Mouse (Mus musculus) mouse embryonic stem cell (cell line): ENCODE measurements around the gene Impdh2.

Experiments used
- in situ Hi-C, 2 experiments: fragments of 300-500 bp; cut with MboI; formaldehyde crosslinking; loops; 1 replicate in 1 of 2; 3 replicates in 1 of 2; pipeline ENCODE4 v1.14.3; 2019 to 2020; ENCODE audit warnings: low sequenced_read_pairs in 2 of 2, low pct_unique_long_range_greater_than_20kb in 1 of 2, mixed read lengths in 1 of 2; ENCODE audit not compliant: unreplicated experiment in 1 of 2

The Impdh2 gene

GRCm38 (mm10) chr9:108567931-108568419 lies 7.9 kb downstream of the Impdh2 start:
- in situ Hi-C loops, result no loop called here

- in situ Hi-C loops, result no loop called here
Observed at GRCm38 (mm10) chr9:108568511-108568921, 8.4 kb downstream of the Impdh2 start.

DNA sequence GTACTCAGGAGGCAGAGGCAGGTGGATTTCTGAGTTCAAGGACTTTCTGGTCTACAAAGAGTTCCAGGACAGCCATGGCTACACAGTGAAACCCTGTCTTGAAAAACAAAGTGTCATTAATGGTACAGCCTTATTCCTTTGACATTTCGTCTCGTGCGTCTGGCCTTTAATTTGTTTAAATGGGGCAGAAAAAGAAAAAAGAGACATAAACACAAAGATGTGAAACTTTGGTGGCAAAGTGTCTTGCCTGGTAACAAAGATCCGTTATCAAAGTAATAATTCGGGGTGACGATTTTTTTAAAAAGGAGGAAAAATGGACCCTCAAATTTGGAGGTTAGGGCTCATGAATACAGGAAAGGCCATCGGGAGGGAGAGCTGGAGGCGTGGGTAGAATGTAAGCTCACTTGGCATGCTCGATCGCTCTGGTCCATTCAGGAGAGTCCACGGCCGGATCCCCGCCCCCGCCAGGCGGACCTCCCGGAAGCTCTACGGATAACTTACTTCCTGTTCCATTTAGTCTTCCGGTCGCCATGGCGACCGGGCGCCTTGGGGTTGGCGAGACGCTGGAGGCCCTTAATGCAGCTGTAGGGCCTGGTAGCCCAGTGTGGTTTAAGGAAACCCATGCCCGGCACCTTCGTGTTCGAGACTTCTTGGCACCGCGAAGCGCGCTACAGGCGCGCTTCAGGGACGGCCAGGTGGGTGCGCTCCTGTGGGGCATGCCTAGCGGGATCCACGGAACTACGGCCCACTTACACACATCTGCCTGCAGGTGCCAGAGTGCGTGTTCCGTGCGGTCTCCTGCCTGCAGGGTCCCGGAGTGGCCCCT lies 9.5 kb downstream of the Impdh2 start, which contains the start of gene Dalrd3:
Gene Dalrd3 (plus strand): TSS at position 506 of the 826 bp plus-strand sequence.
- in situ Hi-C loops, result no loop called here

DNA sequence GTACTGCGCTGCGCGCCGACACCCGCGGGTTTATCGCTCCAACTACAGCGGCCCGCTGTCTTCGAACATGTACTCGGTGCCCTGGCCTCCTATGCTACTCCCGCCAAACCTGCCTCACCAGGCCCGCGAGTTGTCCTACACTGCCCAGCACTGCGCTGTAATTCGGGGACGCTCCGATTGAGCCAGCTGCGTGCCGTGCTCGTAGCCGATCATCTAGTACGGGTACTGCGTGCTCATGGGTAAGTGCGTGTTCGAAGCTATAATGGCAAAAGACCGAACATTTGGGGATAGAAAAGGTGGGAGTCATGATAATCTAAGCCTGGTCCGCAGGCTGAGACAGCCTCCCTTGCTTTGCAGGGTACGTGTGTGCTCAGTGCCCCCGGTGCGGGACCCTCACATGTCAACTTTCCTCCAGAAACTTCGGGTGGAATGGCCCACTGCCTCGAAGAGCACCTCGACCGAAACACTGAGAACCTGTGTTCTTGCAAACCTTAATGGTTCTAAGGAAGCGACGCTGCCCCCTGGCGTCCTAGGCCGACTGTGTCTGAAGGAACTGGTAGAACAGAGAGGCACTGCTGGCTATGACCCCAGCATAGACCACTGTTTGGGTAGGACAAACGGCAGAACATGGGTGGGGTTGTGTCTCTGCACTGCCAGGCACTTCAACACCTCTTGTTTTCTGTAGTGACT lies 10.3 kb downstream of the Impdh2 start:
- in situ Hi-C loops, result no loop called here

GRCm38 (mm10) chr9:108571401-108571973 lies 11.4 kb downstream of the Impdh2 start:
- in situ Hi-C loops, result no loop called here

GRCm38 (mm10) chr9:108572321-108572720 lies 12.2 kb downstream of the Impdh2 start:
- in situ Hi-C loops, result no loop called here

DNA sequence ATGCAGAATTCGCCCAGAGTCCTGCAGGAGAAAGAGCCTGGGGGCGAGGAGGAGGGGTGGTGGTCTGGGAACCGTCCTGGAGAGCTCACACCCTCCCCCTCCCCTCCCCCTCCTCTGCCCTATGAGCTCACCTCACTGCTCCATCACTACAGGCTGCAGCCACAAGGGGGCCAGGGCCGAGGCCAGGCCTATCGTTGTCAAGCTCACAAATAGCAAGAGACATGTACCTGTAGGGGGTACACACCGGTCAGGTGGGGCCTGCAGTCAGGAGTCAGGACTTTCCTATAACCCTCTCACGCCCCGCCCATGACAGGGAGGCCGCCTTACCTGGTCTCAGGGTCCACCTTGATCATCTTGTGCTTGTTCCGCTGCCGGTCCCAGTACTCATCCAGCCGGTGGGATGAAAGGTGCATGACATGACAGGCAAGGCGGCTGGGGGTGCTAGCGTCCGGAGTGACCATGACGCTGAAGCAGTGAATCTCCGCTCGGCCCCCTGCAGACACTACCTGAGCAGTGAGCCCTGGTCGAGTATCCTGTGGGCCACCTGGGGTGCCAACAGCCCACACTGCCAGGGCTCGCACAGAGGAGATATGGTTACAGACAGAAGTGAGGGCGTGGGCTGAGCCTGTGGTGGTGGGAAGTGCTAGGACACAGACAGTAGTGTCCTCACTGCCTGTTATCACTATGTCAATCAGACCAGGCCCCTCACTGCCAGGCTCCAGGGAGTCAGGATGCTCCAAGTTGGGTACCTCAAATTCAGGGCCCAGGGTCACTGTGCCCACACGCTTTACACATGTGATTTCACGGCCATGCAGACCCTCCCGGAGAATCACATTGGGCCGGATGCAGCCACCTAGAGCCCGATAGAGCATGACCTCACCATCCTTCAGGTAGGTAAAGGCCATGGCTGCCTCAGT lies 13.9 kb downstream of the Impdh2 start:
- in situ Hi-C loops, result no loop called here

DNA sequence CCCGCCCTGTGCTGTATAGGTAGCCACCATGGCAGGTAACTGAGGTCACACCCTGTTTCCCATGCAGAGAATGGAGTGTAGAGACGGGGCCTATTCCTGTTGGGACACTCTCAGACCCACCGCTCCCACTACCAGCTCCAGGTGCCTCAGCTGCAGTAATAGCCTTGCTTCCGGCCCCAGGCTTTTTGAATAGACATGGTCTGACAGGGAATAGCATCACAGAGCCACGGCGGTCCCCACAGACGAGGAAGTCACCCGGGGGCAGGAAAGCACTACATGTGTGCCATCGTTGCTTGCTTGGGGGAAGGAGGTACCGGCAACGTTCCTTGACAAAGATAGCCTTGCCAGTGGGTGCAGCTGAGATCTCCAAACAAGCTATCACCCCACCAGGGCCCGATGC lies 14.8 kb downstream of the Impdh2 start:
- in situ Hi-C loops, result no loop called here

DNA sequence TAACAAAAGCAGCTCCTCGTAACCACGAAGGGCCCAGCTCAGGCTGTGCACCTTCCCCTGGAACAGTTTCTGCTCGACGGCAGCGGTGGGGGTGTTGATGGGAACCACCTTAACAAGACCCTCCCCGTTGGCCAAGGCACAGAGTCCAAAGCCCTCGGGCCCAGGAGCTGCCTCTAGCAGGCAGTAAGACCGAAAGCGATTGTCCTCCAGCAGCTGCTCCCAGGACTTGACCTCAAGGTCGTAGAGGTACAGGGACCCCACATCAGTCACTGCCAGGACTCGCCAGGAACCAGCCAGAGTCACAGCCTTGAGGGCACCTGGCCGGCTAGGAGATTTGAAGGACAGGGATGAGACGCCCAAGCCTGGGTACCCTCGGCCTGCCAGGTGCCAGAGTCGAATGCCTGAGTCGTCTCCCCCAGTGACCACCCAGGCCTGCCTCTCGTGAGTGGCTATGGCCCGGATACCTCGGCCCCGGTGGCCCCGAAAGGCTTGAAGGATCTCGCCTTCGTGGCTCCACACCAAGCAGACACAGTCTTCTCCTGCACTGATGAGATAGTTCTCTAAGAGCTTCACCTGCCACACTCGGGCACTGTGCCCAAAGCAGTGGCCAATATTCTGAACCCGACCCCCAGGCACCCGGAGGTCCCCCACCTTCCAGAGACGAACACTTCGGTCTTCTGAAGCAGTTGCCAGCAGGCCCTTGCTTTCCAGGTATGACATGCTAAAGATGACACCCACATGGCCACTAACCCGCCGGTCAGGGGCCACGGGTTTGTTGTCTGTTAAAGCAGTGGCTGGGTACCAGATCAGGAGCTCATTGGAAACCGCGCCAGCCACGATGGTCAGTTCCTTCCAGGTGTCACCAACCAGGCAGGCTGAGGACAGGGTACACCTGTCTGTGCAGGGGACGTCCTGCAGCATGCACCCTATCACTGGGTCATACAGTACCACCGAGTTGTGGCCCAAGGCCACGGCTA lies 15.5 kb downstream of the Impdh2 start:
- in situ Hi-C loops, result no loop called here

DNA sequence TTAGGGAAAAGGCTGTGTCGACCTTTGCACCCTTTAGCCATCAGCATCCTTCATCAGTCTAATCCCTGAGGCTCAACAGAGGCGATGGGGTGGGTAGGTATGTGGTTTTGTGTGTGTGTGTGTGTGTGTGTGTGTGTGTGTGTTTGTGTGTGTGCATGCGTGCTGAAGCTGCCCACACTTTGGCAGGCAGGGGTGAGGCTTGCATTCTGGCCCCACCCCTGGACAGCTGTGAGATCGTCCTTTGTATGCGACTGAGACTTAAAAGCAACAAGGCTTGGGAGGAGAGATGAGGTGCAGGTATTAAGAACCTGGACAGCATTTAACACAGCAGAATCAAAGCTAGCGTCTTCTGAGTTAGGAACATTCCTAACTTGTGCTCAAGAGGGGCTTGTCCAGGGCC lies 16.9 kb downstream of the Impdh2 start:
- in situ Hi-C loops, result no loop called here

DNA sequence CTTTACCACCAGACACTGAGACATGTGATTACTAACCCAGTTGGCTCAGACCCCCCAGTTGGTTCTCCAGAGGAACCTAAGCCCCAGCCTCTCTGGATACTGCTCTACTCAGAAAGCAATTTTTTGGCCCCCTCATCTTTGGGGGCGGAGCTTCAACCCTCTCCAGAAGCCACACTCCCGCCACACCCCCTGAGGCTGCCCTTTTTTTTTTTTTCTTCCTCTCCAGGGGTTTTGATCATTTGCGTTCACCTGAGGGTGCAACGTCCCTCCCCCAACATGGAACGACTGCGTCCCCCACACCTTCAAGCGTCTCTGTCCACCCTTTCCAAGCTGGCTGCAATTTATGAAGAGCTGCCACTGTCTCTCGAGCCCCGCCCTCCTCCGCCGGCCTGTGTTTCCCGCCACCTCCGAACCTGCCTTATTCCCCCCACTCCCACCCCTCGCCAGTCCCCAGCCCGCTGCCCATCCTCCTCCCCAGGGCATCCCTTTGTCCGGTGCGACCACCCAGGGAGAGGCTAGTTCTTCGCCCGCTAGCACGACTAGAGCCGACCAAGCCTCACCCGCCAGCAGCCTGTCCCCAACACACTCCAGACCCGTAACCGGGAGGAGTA lies 18.0 kb downstream of the Impdh2 start:
- in situ Hi-C loops, result no loop called here

GRCm38 (mm10) chr9:108578545-108579343 lies 18.7 kb downstream of the Impdh2 start, which contains the start of gene Wdr6:
TSS of gene Wdr6 (minus strand) at chr9:108578739.
- in situ Hi-C loops, result no loop called here

DNA sequence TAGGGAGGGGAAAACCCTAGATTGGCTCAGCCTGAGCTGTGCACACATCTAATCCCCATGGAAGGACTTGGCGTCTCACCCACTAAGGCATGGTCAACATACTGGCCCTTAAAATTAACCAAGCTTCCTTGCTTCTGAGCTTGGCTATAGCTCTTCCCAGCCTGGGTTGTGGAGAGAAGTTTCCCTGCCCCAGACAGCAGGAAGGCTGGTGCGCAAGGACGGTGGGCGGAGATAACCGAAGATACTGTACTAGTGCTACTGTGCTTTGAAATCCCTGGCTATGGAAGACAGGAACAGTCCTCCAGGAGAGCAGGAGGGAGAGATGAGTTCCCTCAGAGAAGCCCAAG lies 19.2 kb downstream of the Impdh2 start:
- in situ Hi-C loops, result no loop called here

GRCm38 (mm10) chr9:108587571-108588180 lies 27.6 kb downstream of the Impdh2 start:
- in situ Hi-C loops, result no loop called here

DNA sequence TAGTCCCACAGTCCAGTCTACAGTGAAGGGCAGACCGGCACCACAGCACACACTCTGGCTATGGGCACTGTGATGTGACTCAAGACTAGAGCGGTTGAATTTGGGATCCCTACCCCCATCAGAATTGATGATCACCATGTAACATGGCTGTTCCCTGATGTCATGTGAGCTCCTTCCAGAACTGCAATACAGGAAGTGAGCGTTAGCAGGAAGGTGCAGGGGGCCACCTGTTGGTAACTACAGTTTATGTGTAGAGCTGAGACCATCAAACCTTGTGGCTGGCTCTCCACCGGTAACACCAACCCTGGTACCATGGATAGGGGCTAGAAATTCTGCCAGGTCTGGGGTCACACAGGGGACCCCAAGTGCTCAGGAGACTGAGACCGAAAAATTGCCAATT lies 29.1 kb downstream of the Impdh2 start:
- in situ Hi-C loops, result no loop called here

DNA sequence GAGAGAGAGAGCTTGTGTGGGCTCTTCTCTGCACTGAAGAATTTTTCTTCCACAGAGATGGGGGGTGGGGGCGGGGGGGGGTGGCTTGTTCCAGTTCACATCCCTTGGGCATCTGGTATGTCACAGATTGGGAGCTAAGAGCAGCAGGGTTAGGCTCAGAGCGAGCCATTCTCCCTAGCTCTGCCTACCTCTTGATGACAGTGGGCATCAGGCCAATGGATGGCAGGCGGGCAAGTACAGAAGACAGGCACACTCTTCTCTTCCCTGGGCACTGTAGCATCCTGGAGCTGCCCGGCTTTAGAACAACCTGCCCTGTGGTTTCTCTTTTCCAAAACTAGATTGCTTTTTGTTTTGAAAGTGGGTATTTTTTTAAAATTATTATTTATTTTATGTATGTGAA lies 31.4 kb downstream of the Impdh2 start:
- in situ Hi-C loops, result no loop called here
